Mouse (Mus musculus) embryonic facial prominence, embryonic 12.5 days (tissue): Measurements from ENCODE around the gene B9d2. TPM values are rescaled to one million over a fixed set of nuclear protein-coding genes. Genes with fewer than 3 reads are reported as not detected.

Experiments used
- ATAC-seq: fragments of 200-750 bp; cut with Nextera tagmentation; 2 replicates; pipeline ENCODE4 v1.8.0; 2017; ENCODE audit not compliant: insufficient number of reproducible peaks, insufficient read depth, low FRiP score, low TSS enrichment
- H3K27ac ChIP-seq: fragments of 300-500 bp; sonication (generic); 2 replicates; pipeline ENCODE4 v1.5.1; 2016; ENCODE audit warnings: mild to moderate bottlenecking
- H3K27me3 ChIP-seq: fragments of 300-500 bp; sonication (generic); 2 replicates; pipeline ENCODE4 v1.6.1; 2016; ENCODE audit warnings: mild to moderate bottlenecking, moderate library complexity
- H3K36me3 ChIP-seq: fragments of 300-500 bp; sonication (generic); 2 replicates; pipeline ENCODE4 v1.6.1; 2016; ENCODE audit warnings: mild to moderate bottlenecking
- H3K4me1 ChIP-seq: fragments of 300-500 bp; sonication (generic); 2 replicates; pipeline ENCODE4 v1.6.1; 2016
- H3K4me2 ChIP-seq: fragments of 300-500 bp; sonication (generic); replicated peaks from 2 replicates; pipeline ENCODE4 v1.6.1; 2016; ENCODE audit warnings: mild to moderate bottlenecking, moderate library complexity
- H3K4me3 ChIP-seq: fragments of 300-500 bp; sonication (generic); 2 replicates; pipeline ENCODE4 v1.5.1; 2016; ENCODE audit warnings: mild to moderate bottlenecking
- H3K9ac ChIP-seq: fragments of 300-500 bp; sonication (generic); 2 replicates; pipeline ENCODE4 v1.6.1; 2016; ENCODE audit warnings: mild to moderate bottlenecking, moderate library complexity
- H3K9me3 ChIP-seq: fragments of 300-500 bp; sonication (generic); 2 replicates; pipeline ENCODE4 v1.6.1; 2016; ENCODE audit warnings: mild to moderate bottlenecking, moderate library complexity
- WGBS: fragments of 180-500 bp; shearing (Covaris S2); methylation state at CpG from one replicate; pipeline ENCODE4 v1.1.7; 2016; 5-methylcytosine and 5-hydroxymethylcytosine counted together
- polyA plus RNA-seq: library from polyadenylated mRNA; unstranded; fragments of >200 nt; fragmentation: Nextera tagmentation; extraction: Ambion mirVana; gene quantifications from 2 replicates; pipeline ENCODE4 v1.2.1, GENCODE M21; 2016

The B9d2 gene
- polyA plus RNA-seq, 1 experiment from 2014 or later, result 27.8 TPM

DNA sequence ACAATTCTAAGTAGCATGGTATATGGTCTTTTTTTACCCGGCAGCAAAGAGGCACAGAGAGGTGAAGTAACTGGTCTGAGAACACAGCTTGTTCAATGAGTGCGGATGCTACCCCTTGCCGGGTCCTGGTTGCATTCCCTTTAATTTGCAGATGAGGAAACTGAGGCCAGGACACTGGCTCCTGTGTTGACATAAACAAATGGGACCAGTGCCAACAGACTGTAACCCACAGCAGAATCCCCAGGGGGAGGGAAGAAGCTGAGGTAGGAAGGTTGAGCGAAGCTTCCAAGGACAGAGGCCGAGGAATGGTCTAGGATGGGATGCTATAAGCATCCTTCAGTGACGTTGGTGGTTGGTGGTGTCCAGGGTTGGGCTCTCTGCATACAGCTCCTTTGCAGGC lies 5.2 kb upstream of the B9d2 start:
- Histone ChIP-seq H3K27me3 (peaks cover 40% of the 10 kb centered on the region), H3K27ac (no peak overlapping the region), H3K4me1 (0 out of 2 replicates have a peak, but pooled peaks cover 5% of the 10 kb centered on the region), H3K4me2 (no peak overlapping the region), H3K4me3 (0 out of 2 replicates have a peak overlapping the region, but pooled peaks have one; percentile 25), H3K9ac (no peak overlapping the region), H3K9me3 (no peaks in the 10 kb centered on the region), H3K36me3 (no peaks in the 10 kb centered on the region)
- 38% methylated on average over 6 of the region's 6 CpGs for WGBS
- ATAC-seq, result no peak

DNA sequence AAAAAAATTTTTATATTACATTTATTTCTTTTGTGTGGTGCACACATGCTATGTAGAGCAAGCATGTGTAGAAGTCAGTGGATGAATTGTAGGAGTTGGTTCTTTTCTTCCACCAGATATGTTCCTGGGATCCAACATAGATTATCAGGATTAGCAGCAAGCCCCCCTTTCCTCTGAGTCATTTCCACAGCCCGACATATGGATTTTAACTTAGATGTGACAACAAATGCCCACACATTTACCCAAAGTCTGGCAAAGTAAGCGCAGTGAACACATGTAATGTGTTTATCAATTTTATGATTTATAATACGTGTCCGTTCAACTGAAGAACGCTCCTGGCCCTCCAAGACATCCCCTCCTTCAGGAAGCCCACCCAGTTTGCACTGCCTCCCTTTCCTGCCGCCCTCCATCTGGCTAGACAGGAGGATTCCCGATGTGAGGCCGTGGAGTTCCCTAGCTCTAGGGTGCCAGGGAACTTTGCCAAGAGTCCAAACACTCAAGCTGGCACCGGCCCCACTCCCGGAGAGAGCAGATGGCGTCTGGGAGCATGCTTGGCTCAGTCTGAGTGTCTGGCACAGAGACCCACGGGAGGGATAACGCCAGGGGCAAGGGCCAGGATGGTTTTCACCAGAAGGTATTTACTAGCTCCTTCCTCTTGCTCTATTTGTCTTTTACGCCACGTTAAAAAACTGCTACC lies 4.3 kb upstream of the B9d2 start:
- H3K4me1 ChIP-seq, result peaks cover 8% of the 10 kb centered on the region; the same call in 1 of the 2 replicates
- WGBS, result 81% methylated on average over 15 of the region's 15 CpGs
- H3K36me3 ChIP-seq, result no peaks in the 10 kb centered on the region
- no peaks in the 10 kb centered on the region for H3K9me3 ChIP-seq
- H3K27me3 ChIP-seq, result peaks cover 40% of the 10 kb centered on the region
- H3K27ac ChIP-seq, result no peak overlapping the region
- no peak overlapping the region for H3K4me3 ChIP-seq
- no peak for ATAC-seq
- H3K4me2 ChIP-seq, result no peak overlapping the region
- H3K9ac ChIP-seq, result no peak overlapping the region

DNA sequence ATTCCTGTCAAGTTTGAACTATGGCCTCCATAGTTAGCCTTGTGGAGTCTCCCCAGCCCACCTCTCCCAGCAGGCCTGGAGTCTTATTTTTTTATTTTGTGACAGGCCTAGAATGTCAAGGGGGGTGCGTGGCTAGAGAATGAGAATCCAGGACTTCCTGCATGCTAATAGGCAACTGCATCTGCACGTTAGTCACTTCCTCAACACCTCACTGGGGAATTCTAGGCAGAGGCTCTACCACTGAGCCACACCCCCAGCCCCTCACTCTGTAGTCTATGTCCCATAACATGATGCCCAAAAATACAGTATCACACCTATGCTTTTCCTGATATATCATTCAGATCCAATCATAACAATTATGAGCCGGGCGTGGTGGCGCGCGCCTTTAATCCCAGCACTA lies 3.6 kb upstream of the B9d2 start:
- no peaks in the 10 kb centered on the region for H3K9me3 ChIP-seq
- 90% methylated on average over 7 of the region's 7 CpGs for WGBS
- peaks cover 40% of the 10 kb centered on the region for H3K27me3 ChIP-seq
- ATAC-seq, result no peak
- no peak overlapping the region for H3K27ac ChIP-seq
- H3K4me1 ChIP-seq, result peaks cover 11% of the 10 kb centered on the region; the same call in 1 of the 2 replicates
- H3K4me3 ChIP-seq, result no peak overlapping the region
- no peak overlapping the region for H3K9ac ChIP-seq
- H3K4me2 ChIP-seq, result no peak overlapping the region
- no peaks in the 10 kb centered on the region for H3K36me3 ChIP-seq

DNA sequence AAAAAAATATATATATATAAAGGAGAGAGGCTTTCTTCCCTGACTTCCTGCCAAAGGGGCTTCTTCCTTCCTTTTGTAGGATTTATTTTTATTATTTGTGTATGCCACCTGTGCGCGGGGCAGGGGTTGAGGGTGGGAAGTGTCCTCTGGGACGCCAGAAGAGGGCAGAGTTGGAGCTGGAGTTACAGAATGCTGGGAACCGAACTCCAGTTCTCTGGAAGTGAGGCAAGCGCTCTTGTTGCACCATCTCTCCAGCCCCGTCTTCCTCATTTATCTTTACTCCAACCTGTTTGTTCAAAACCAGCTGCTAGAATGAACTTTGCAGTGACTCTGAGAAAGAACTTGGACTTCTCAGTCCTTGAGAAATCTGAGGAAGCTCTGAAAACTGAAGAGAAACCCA lies 609 bp upstream of the B9d2 start:
- no peak for ATAC-seq
- Histone ChIP-seq H3K36me3 (0 out of 2 replicates have a peak, but pooled peaks cover 4% of the 10 kb centered on the region), H3K4me1 (peaks cover 11% of the 10 kb centered on the region; the same call in 1 of the 2 replicates), H3K9me3 (no peaks in the 10 kb centered on the region), H3K27ac (peak overlapping the region; percentile 92; the same call in 1 of the 2 replicates), H3K4me2 (peak overlapping the region; percentile 56), H3K4me3 (peak overlapping the region; percentile 56), H3K27me3 (peaks cover 19% of the 10 kb centered on the region), H3K9ac (peak overlapping the region; percentile 24; the same call in 1 of the 2 replicates)
- 11% methylated on average over 6 of the region's 6 CpGs for WGBS

DNA sequence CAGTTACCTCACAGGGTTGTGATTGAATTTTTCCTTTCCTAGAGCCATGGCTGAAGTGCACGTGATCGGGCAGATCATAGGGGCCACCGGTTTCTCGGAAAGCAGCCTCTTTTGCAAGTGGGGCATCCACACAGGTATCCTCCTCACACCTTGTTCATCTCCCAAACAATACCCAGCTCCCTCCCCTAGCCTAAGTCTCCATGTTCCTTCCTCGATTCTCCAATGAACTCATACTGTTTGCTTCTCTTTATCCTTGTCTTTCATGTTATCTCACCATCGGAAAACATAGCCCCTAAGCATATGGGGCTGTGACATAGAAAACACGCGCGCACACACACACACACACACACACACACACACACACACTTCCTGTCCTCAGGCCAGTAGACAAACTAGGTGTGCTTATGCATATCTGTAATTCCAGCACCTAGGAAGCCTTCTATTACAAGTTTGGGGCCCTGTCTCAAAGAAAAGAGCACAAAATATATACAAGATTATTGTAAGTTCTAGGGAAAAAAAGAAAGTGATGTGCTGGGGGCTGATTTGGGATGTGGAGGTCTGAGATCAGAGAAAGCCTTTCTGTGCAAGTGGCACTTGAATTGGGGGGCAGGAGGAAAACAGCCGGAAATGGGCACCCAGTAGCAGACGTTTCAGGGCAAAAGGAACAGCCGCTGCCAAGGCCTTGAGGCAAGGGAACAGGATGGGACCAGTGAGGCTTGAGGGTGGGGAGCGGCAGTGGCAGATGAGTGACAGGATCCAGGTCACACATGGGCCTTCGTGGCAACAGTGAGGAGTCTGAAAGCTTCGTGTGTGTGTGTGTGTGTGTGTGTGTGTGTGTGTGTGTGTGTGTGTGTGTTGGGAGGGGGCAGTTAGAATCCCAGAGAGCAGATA lies 1.0 kb downstream of the B9d2 start:
- Histone ChIP-seq H3K27ac (0 out of 2 replicates have a peak overlapping the region, but pooled peaks have one; percentile 92), H3K36me3 (0 out of 2 replicates have a peak, but pooled peaks cover 4% of the 10 kb centered on the region), H3K9ac (no peak overlapping the region), H3K4me1 (peaks cover 20% of the 10 kb centered on the region; the same call in 1 of the 2 replicates), H3K27me3 (peaks cover 19% of the 10 kb centered on the region), H3K9me3 (no peaks in the 10 kb centered on the region), H3K4me3 (peak overlapping the region; percentile 56; the same call in 1 of the 2 replicates), H3K4me2 (peak overlapping the region; percentile 56)
- 58% methylated on average over 15 of the region's 15 CpGs for WGBS
- ATAC-seq, result no peak

DNA sequence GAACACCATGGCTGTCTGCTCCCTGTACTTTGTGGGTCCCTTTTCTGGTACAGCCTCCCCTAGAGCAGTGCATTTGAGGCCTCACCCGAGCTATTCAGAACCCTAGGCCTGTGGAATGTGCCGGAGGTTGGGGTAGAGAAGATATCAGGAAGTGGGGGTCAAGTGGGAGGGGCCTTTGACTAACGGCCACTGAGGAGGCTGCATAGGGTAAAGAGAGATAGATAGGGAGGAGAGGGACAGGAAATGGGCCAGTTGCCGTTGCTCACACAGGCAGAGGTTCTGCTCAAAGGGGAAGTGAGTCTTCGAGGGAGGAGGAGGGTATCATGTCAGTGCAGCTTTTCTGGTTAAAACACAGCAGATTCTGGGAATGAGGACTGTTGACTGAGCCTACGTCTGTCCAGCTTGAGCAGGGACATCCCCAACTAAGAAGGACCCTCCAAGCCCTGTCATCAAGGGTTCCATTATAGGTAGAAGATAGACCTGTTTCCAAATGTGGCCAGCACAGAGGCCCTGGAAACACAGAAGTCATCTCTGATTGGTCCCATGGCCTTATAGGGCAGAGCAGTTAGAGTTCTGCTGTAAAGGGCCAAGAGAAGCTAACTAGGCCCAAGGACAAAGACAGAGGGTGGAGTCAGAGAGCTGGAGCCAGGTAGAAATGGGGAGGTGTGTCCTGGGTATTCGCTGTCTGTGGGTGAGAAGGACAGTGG lies 3.0 kb downstream of the B9d2 start:
- Histone ChIP-seq H3K27ac (no peak overlapping the region), H3K9ac (no peak overlapping the region), H3K4me2 (no peak overlapping the region), H3K4me3 (no peak overlapping the region), H3K36me3 (0 out of 2 replicates have a peak, but pooled peaks cover 4% of the 10 kb centered on the region), H3K4me1 (peaks cover 32% of the 10 kb centered on the region), H3K27me3 (peaks cover 35% of the 10 kb centered on the region), H3K9me3 (no peaks in the 10 kb centered on the region)
- WGBS, result 62% methylated on average over 7 of the region's 7 CpGs
- no peak for ATAC-seq

DNA sequence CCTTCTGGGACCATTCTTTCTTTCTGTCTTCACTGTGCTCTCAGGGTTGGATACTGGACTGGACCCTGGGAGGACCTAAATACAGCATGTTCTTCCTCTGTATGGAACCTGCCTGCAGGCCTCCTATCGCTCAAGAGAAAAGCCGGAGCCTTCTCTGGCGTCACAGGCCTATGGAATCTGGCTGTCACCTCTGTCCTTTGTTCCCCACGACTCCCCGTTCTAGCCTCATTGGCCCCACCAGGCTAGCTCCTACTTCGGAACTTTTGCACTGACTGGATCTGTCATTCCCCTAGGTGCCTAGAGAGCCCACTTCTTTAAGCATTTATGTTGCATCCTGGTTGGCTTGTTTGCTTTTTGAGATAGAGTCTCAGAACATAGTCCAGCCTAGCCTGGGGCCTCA lies 4.1 kb downstream of the B9d2 start:
- peaks cover 41% of the 10 kb centered on the region for H3K27me3 ChIP-seq
- no peak for ATAC-seq
- no peak overlapping the region for H3K4me2 ChIP-seq
- H3K9ac ChIP-seq, result no peak overlapping the region
- H3K27ac ChIP-seq, result no peak overlapping the region
- H3K9me3 ChIP-seq, result no peaks in the 10 kb centered on the region
- 85% methylated on average over 6 of the region's 6 CpGs for WGBS
- H3K4me3 ChIP-seq, result no peak overlapping the region
- H3K36me3 ChIP-seq, result 0 out of 2 replicates have a peak, but pooled peaks cover 4% of the 10 kb centered on the region
- H3K4me1 ChIP-seq, result peaks cover 32% of the 10 kb centered on the region

DNA sequence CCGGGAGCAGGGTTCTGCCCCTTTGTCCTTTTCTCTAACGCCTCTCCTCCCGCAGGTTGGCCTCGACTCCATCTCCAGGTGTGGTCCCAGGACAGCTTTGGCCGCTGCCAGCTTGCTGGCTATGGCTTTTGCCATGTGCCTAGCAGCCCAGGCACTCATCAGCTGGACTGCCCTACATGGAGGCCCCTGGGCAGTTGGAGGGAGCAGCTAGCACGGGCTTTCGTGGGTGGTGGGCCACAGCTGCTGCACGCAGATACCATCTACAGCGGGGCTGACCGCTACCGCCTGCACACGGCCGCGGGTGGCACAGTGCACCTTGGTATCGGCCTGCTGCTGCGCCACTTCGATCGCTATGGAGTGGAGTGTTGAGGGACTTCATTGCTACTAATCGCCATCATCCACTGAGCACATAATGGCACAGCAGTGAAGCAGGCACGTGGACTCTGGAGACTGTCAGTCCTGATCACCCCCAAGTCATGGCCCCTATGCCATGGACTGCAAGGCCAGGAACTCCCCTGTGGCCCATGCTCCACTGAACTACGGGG lies 5.4 kb downstream of the B9d2 start:
- no peak overlapping the region for H3K27ac ChIP-seq
- no peak for ATAC-seq
- H3K4me1 ChIP-seq, result peaks cover 27% of the 10 kb centered on the region
- WGBS, result 74% methylated on average over 21 of the region's 21 CpGs
- 0 out of 2 replicates have a peak, but pooled peaks cover 4% of the 10 kb centered on the region for H3K36me3 ChIP-seq
- no peak overlapping the region for H3K9ac ChIP-seq
- H3K9me3 ChIP-seq, result no peaks in the 10 kb centered on the region
- H3K4me2 ChIP-seq, result peak overlapping the region; percentile 78
- peak overlapping the region; percentile 57 for H3K4me3 ChIP-seq
- H3K27me3 ChIP-seq, result peaks cover 53% of the 10 kb centered on the region

DNA sequence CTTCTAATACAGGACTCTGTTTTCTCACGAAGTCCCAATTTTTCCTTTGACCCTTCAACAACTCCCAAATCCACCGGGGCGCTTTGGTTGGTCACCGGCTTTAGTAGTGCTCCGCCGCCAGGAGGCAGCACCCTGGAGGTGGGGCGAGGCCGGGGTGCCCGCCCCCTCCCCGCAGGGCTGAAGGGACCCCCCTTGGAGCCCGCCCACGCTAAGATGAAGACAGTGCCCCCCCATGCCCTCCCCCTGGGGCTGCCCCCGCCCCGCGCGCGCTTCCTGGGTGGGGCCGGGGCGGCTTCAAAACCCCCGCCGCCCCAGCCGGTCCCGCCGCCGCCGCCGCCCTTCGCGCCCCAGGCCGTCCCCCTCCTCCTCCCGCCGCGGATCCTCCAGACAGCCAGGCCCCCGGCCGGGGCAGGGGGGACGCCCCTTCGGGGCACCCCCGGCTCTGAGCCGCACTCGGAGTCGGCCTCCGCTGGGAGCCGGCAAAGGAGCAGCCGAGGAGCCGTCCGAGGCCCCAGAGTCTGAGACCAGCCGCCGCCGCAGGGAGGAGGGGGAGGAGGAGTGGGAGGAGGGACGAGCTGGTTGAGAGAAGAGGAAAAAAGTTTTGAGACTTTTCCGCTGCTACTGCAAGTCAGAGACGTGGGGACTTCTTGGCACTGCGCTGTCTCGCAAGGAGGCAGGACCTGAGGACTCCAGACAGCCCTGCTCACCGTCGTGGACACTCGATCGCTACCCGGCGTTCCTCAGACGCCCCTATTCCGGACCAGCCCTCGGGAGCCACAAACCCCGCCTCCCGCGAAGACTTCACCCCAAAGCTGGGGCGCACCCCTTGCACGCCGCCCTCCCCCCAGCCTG lies 6.3 kb downstream of the B9d2 start, which contains the start of gene Tgfb1:
Tgfb1 (plus strand) TSS at position 323 of the 852 bp plus-strand sequence.
- Histone ChIP-seq H3K4me3 (peak within 1 kb of the TSS; percentile 57), H3K9ac (peak within 1 kb of the TSS; percentile 54), H3K4me2 (peak within 1 kb of the TSS; percentile 78), H3K4me1 (peaks cover 21% of the 10 kb centered on the region), H3K36me3 (0 out of 2 replicates have a peak, but pooled peaks cover 4% of the 10 kb centered on the region), H3K9me3 (0 out of 2 replicates have a peak, but pooled peaks cover under 1% of the 10 kb centered on the region), H3K27ac (peak within 1 kb of the TSS; percentile 55; the same call in 1 of the 2 replicates), H3K27me3 (peaks cover 54% of the 10 kb centered on the region)
- peak; percentile 37 for ATAC-seq
- under 1% methylated on average over 61 of the region's 69 CpGs for WGBS

DNA sequence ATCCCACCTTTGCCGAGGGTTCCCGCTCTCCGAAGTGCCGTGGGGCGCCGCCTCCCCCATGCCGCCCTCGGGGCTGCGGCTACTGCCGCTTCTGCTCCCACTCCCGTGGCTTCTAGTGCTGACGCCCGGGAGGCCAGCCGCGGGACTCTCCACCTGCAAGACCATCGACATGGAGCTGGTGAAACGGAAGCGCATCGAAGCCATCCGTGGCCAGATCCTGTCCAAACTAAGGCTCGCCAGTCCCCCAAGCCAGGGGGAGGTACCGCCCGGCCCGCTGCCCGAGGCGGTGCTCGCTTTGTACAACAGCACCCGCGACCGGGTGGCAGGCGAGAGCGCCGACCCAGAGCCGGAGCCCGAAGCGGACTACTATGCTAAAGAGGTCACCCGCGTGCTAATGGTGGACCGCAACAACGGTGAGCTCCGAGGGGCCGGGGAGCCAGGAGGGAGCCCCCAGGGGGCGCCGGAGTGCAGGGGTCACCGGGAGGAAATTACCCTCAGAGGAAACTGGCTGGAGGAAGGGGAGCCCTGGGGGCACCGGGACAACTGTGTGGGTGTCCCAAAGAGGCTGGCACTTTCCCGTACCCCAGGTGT lies 7.3 kb downstream of the B9d2 start:
- peak overlapping the region; percentile 57 for H3K4me3 ChIP-seq
- peak overlapping the region; percentile 54 for H3K9ac ChIP-seq
- no peak for ATAC-seq
- H3K4me2 ChIP-seq, result peak overlapping the region; percentile 78
- H3K4me1 ChIP-seq, result peaks cover 21% of the 10 kb centered on the region
- H3K36me3 ChIP-seq, result 0 out of 2 replicates have a peak, but pooled peaks cover 2% of the 10 kb centered on the region
- under 1% methylated on average over 47 of the region's 47 CpGs for WGBS
- H3K9me3 ChIP-seq, result 0 out of 2 replicates have a peak, but pooled peaks cover 4% of the 10 kb centered on the region
- H3K27ac ChIP-seq, result peak overlapping the region; percentile 55; the same call in 1 of the 2 replicates
- peaks cover 54% of the 10 kb centered on the region for H3K27me3 ChIP-seq
